In genomic region chr4:149403037-149403436, GRCm38 (mm10) we compare ENCODE assay signal across 13 mouse cellular contexts. TPM values are rescaled to one million over a fixed set of nuclear protein-coding genes. Genes with fewer than 3 reads are reported as not detected.
DNase-seq lines count a peak whose midpoint lies in the region; ATAC-seq and TF ChIP-seq lines count a peak whose summit lies in the region.
"Had no signal": no experiment of that assay in that cellular context is flagged by ENCODE, and none has a peak within 500 bp of the region (broad histone marks: within the 10 kb centered on the region; RNA-seq: fewer than 3 reads in every experiment).

No protein-coding gene starts in this region.

- TF ChIP-seq CTCF in liver, postnatal 0 days (IDR thresholded peaks at IDR 0.05; ENCODE audit: low read depth), result no peak
- no peak for TF ChIP-seq CTCF in embryonic fibroblast, embryonic 13.5 days (IDR thresholded peaks at IDR 0.05; ENCODE audit: borderline replicate concordance, insufficient read depth, low read length)

- TF ChIP-seq EP300 in liver, postnatal 0 days (IDR thresholded peaks at IDR 0.05; ENCODE audit: low read depth), result no peak

- H3K4me2 ChIP-seq in liver, postnatal 0 days (ENCODE audit: low read depth, low read length), result no peak overlapping the region
- H3K4me2 ChIP-seq in liver, embryonic 12.5 days, result no peak overlapping the region; the same call in 1 of the 2 replicates
- H3K4me2 ChIP-seq: hindbrain, embryonic 14.5 days; lung, embryonic 15.5 days had no signal

- no peaks in the 10 kb centered on the region for H3K27me3 ChIP-seq in liver, postnatal 0 days (ENCODE audit: insufficient read depth, low read length)
- no peaks in the 10 kb centered on the region for H3K27me3 ChIP-seq in liver, embryonic 12.5 days (replicated peaks)
- H3K27me3 ChIP-seq: lung, embryonic 15.5 days had no signal

- no peak for TF ChIP-seq POLR2A in embryonic fibroblast, embryonic 13.5 days (IDR thresholded peaks at IDR 0.05; ENCODE audit: low read depth, low read length)

- peaks cover 9% of the 10 kb centered on the region; the same call in 1 of the 2 replicates for H3K36me3 ChIP-seq in liver, postnatal 0 days (replicated peaks; ENCODE audit: insufficient read depth, low read length)
- peaks cover 12% of the 10 kb centered on the region for H3K36me3 ChIP-seq in liver, embryonic 12.5 days

- H3K27ac ChIP-seq in liver, postnatal 0 days (ENCODE audit: low read depth), result no peak overlapping the region
- H3K27ac ChIP-seq in liver, embryonic 12.5 days, result no peak overlapping the region
- H3K27ac ChIP-seq in embryonic fibroblast, embryonic 13.5 days (ENCODE audit: insufficient read depth, low read length), result peak overlapping the region; percentile 57
- H3K27ac ChIP-seq: hindbrain, embryonic 14.5 days; lung, embryonic 15.5 days had no signal

- DNase-seq in liver, postnatal 0 days, result no peak
- DNase-seq in embryo, embryonic 10.5 days (ENCODE audit: low spot score), result peak; percentile 58
- peak; percentile 29 for DNase-seq in naive thymus-derived CD4-positive, alpha-beta T cell, adult 2 months (ENCODE audit: low read depth)
- DNase-seq in layer of hippocampus, adult 11-12 months (ENCODE audit: low spot score), result no peak
- DNase-seq in adrenal gland, postnatal 4 days (ENCODE audit: low spot score in 2 of 2), result no peak
- DNase-seq: cerebellum, postnatal 25 days; gastrocnemius, postnatal 36 days had no signal

- H3K4me3 ChIP-seq in liver, postnatal 0 days (ENCODE audit: low read depth, low read length), result no peak overlapping the region
- H3K4me3 ChIP-seq in liver, embryonic 12.5 days, result no peak overlapping the region
- no peak overlapping the region for H3K4me3 ChIP-seq in embryonic fibroblast, embryonic 13.5 days (ENCODE audit: insufficient read depth, low read length)
- H3K4me3 ChIP-seq: forebrain, embryonic 10.5 days; lung, embryonic 15.5 days had no signal

- 0 out of 2 replicates have a peak overlapping the region, but pooled peaks have one; percentile 7 for H3K9ac ChIP-seq in liver, postnatal 0 days (replicated peaks)
- H3K9ac ChIP-seq in liver, embryonic 12.5 days, result no peak overlapping the region
- H3K9ac ChIP-seq: hindbrain, embryonic 14.5 days; lung, embryonic 15.5 days had no signal

- ATAC-seq in liver, postnatal 0 days, result no peak
- no peak for ATAC-seq in liver, embryonic 12.5 days

- no peaks in the 10 kb centered on the region for H3K9me3 ChIP-seq in liver, postnatal 0 days (ENCODE audit: low read length)
- no peaks in the 10 kb centered on the region for H3K9me3 ChIP-seq in liver, embryonic 12.5 days (replicated peaks)
- H3K9me3 ChIP-seq: forebrain, embryonic 10.5 days; lung, embryonic 15.5 days had no signal

- peaks cover 26% of the 10 kb centered on the region for H3K4me1 ChIP-seq in liver, postnatal 0 days (ENCODE audit: insufficient read depth)
- peaks cover 76% of the 10 kb centered on the region for H3K4me1 ChIP-seq in liver, embryonic 12.5 days
- peaks cover 42% of the 10 kb centered on the region for H3K4me1 ChIP-seq in embryonic fibroblast, embryonic 13.5 days (ENCODE audit: control insufficient read depth, insufficient read depth, low read length)

- WGBS in liver, postnatal 0 days (ENCODE audit: insufficient replicate concordance), result 44% methylated on average over 6 of the region's 6 CpGs
- 51% methylated on average over 6 of the region's 6 CpGs for WGBS in liver, embryonic 12.5 days (ENCODE audit: insufficient replicate concordance)

RNA-seq across cellular contexts. Expression of gene Ube4b, which starts 23.5 kb away (rescaled TPM):
- polyA plus RNA-seq in liver, postnatal 0 days (2015; fragmentation: Nextera tagmentation; extraction: Ambion mirVana), result 11.9 and 12.7 TPM in 2 replicates
- 25.1 and 26.4 TPM in 2 replicates for polyA plus RNA-seq in liver, embryonic 12.5 days (2016; fragmentation: Nextera tagmentation; extraction: Ambion mirVana)
- 86.6 and 87.7 TPM in 2 replicates for polyA plus RNA-seq in embryonic fibroblast, embryonic 13.5 days (2011; ENCODE audit: insufficient read length, low read depth, missing spikeins)
- total RNA-seq in adrenal gland, postnatal 4 days (2021), result 10 to 100 TPM; 89.1 to 92.6 TPM

RNA-seq across cellular contexts. Expression of gene Rbp7, which starts 51.7 kb away (rescaled TPM):
- 0.21 TPM in 1 of 2 replicates, not detected in the other for polyA plus RNA-seq in liver, postnatal 0 days (2015; fragmentation: Nextera tagmentation; extraction: Ambion mirVana)
- not detected in 2 replicates for polyA plus RNA-seq in liver, embryonic 12.5 days (2016; fragmentation: Nextera tagmentation; extraction: Ambion mirVana)
- not detected in 2 replicates for polyA plus RNA-seq in embryonic fibroblast, embryonic 13.5 days (2011; ENCODE audit: insufficient read length, low read depth, missing spikeins)
- 10 to 100 TPM; 12.6 to 19.8 TPM for total RNA-seq in adrenal gland, postnatal 4 days (2021)
- total RNA-seq: MEL had no signal
- polyA plus RNA-seq: forebrain, embryonic 10.5 days; hindbrain, embryonic 14.5 days had no signal

Comparison
In these comparisons a context has a peak if more than half of its experiments do, and no peak if none do; other contexts are left out.
1. DNase-seq: peak in embryo, embryonic 10.5 days (single experiment) and naive thymus-derived CD4-positive, alpha-beta T cell, adult 2 months (single experiment); none in liver, postnatal 0 days (single experiment), layer of hippocampus, adult 11-12 months (single experiment) and adrenal gland, postnatal 4 days (0 of 2).